Mouse (Mus musculus) granulocyte monocyte progenitor cell, adult 5-6 weeks (primary cell): Measurements from ENCODE around the gene Cdc34b. TPM values are rescaled to one million over a fixed set of nuclear protein-coding genes. Genes with fewer than 3 reads are reported as not detected.
"Not testable (repeated sequence)": the region's sequence is repeated elsewhere in the genome, so short reads cannot be mapped to it uniquely, and the experiment has no call there.

ENCODE experiments used
- ATAC-seq: replicated peaks from 2 replicates; pipeline ENCODE4 v1.8.0; 2016; ENCODE audit warnings: mild to moderate bottlenecking, moderate TSS enrichment, inconsistent platforms; ENCODE audit not compliant: poor library complexity, severe bottlenecking
- total RNA-seq, 2 experiments: library from RNA; stranded (forward) in 1 of 2; stranded (reverse) in 1 of 2; fragments of 200-712, 200-1000 nt in 1 of 2; fragments of >200 nt in 1 of 2; fragmentation: Nextera tagmentation in 1 of 2; gene quantifications; 2 replicates each; pipeline ENCODE4 v1.2.3; 2014 to 2017

The Cdc34b gene
- not detected in 2 replicates for total RNA-seq (2014; fragmentation: Nextera tagmentation)
- total RNA-seq (2017), result not detected in 2 replicates

DNA sequence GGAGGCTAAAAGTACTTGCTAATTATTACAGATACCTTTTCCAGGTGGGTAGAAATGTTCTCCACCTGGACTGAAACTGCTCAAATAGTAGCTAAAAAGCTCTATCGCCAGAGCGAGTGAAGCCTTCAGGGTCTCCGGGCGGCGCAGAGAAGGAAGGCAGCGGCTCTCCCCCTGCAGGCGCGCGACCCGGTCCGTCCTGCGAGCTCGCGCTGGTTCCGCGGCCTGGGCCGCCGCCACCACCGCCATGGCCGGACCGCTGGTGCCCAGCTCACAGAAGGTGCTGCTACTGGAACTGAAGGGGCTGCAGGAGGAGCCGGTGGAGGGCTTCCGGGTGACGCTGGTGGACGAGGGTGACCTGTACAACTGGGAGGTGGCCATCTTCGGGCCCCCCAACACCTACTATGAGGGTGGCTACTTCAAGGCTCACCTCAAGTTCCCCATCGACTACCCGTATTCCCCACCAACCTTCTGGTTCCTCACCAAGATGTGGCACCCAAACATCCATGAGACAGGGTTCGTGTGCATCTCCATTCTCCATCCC is at the start of gene Cdc34b:
Gene Cdc34b, plus strand, starts transcription at position 51 of the 541 bp plus-strand sequence.
- 0 out of 2 replicates have a peak, but pooled peaks have one; percentile 58 for ATAC-seq

DNA sequence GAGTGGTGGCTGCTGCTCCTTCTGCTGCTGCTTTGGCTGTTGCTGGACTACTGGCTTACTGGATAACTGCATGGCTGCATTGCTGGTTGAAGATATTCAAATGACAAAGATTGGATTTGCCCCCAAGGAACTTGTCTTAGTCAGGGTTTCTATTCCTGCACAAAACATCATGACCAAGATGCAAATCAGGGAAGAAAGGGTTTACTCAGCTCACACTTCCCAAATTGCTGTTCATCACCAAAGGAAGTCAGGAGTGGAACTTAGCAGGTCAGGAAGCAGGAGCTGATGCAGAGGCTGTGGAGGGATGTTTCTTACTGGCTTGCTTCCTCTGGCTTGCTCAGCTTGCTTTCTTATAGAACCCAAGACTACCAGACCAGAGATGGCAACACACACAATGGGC is 49.1 kb upstream of the Cdc34b start:
- ATAC-seq, result not testable (repeated sequence)

GRCm38 (mm10) chr11:94695508-94695907 is 46.1 kb upstream of the Cdc34b start:
- ATAC-seq, result no peak

GRCm38 (mm10) chr11:94697140-94697539 is 44.4 kb upstream of the Cdc34b start:
- ATAC-seq, result no peak

DNA sequence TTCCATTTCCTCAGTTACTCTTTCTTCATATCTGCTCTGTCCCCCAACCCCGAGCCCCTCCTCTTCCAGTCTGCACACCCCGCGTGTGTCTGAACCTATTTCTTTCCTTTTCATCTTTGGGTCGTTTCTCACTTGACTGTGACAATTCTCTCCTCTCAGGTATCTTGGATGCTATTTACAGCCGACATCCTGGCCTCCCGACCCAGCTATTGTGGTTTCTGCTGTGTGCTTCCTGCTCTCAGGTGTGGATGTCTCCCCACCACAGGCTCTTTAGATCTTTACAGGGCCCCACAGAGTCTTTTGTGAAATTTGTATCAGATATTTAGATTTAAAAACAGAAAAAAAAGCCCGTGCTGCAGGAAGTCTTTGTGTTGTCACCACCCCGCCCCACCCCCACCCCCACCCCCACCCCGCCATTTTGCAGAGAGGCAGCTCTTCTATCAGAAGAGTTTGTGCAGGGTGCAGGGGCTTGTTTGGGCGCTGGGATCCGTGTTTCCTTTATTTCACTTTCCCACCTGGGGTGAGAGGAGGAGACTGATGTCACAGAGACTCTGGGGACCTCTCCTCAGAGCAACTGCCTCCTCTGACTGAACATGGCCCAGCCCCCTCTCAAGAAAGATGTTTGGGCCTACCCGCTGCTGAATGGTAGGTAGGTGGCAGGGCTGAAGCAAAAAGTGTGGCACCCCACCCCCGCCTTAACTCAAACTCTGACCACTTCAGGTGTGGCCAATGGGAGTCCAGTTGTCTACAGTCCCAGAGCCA is 43.7 kb upstream of the Cdc34b start:
- no peak for ATAC-seq

- ATAC-seq, result no peak
These were observed 42.2 kb upstream of the Cdc34b start for GRCm38 (mm10) chr11:94699399-94699798.

DNA sequence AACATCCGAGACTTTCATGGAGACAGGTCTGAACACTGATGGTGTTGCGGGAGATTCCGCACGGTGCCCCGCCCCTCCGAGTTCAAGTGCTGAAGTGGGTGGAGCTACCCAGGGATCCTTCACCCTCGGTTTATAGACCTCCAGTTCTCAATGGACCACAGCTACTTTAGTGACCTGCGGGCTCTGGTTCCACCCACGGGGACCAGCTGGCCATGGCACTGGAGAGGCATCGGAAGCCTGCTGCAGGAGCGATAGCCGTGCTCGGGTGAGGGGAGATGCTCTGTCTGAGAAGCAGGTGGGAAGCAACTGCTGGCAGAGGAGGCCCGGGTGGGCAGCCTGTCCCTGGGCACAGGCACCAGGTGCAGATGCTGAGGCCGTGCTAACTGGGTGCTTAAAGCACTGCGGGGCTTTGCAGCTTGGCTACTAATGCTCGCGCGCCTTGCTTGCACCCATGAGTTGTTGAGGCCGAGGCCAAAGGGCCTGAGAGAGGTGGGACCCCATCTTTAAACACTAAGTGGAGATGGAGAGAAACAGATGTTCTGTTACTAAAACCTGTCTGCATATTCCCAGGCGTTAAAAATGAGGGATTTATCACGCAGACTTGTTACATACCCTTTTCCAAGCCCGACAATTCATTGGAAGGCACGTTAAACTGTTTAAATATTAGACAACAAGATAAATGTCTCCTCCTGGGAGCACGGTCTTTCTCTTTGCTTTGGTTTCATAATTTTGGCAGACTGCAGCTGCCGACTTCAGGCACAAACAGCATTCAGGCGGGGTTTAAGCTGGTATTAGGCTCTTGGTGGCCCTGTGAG is 40.0 kb upstream of the Cdc34b start:
- no peak for ATAC-seq

DNA sequence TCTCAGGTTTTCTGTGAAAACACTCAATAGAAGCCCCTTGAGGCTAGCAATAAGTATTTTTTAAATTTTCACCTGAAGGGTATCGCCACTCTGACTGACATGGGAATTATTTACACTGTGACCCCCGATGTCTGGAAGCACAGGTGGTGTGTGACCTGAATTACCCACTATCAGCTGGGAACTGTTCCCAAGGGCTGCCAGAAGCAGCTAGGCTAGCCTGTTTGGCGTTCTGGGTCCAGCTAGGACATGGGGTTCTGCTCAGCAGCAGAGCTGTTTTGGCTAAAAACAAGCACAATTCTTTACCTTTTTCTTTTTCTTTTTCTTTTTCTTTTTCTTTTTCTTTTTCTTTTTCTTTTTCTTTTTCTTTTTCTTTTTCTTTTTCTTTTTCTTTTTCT is 39.4 kb upstream of the Cdc34b start:
- no peak for ATAC-seq

DNA sequence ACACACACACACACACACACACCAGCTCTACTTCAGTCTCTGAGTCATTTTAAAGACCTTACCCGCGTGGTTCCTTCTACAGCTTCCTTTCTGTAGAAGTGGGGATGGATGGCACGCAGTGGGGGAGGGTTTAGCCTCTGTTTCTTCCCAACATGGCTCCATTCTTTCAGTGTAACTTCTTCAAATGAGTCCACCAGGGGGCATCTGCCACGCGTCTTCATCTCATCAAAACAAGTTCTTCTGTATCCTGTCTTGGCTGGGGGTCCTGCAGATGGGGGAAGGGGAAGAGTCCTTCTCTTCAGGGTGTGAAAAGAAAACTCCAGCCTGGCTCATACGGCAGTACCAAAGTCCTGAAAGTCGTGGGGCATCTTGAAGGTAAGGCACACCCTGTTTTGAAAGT is 37.6 kb upstream of the Cdc34b start:
- peak; percentile 17; the same call in 1 of the 2 replicates for ATAC-seq

DNA sequence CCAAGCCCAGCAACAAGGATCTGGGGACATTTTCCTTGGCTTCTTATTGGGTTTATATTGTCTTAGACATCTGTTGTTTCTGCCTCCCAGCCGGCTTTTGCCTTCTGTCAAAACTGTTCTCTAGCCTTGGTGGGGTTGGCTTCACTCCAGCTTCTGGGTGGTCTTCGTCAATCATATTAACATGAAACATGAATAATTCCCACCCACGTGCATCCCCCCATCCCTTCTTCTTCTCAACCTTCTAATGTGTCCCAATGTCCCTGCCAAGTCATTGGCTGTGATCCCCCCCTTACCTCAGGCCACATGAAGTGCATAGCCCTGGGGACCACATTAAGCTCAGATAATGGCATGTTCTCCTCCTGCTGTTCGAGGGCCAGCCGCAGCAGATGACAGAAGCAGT is 37.1 kb upstream of the Cdc34b start, which contains the start of gene Gm11541:
Gene Gm11541, minus strand, starts transcription at position 28 of the 400 bp plus-strand sequence.
- ATAC-seq, result no peak

GRCm38 (mm10) chr11:94713246-94713860 is 28.2 kb upstream of the Cdc34b start:
- ATAC-seq, result no peak

DNA sequence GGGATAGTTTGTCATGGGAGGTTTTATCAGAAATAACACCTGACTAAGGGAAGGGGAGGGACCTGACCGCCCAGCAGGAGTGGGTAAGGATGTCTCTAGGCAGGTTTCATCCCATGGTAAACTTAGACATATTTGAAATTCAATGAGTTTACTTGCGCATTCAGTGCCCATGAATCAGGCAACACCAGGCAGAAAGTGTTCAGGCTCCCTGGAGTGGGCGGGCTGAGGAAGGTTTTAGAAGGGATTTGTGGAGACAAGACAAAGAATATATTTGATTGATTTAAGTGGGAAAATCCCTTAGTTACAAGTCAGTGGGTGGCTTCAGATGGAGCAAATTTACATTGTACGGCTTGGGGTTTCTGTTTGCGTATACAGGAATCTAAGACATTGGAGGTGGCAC is 26.0 kb upstream of the Cdc34b start:
- no peak for ATAC-seq

GRCm38 (mm10) chr11:94716754-94717153 is 24.8 kb upstream of the Cdc34b start:
- 0 out of 2 replicates have a peak, but pooled peaks have one; percentile 29 for ATAC-seq

DNA sequence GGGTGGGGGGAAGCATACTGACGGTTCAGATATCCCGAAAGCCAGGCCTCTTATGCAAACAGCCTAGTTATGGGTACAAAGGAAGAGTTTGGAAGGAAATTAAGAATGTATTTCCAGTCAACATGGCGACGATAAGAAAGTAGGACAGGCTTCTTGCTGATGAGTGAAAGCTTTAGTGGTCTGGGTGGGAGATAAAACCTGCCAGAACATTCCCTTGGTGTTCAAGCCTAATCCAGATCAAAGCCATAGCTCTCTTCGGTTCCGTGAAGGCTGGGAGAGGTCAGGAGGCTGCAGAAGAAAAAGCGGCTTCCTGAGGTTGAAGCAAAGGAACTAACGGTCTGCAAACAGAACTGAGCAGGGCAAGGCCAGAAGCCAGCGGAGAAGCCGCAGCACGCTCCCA is 24.3 kb upstream of the Cdc34b start:
- ATAC-seq, result no peak

- peak; percentile 57; the same call in 1 of the 2 replicates for ATAC-seq
These were observed 23.3 kb upstream of the Cdc34b start for GRCm38 (mm10) chr11:94718113-94718909.

DNA sequence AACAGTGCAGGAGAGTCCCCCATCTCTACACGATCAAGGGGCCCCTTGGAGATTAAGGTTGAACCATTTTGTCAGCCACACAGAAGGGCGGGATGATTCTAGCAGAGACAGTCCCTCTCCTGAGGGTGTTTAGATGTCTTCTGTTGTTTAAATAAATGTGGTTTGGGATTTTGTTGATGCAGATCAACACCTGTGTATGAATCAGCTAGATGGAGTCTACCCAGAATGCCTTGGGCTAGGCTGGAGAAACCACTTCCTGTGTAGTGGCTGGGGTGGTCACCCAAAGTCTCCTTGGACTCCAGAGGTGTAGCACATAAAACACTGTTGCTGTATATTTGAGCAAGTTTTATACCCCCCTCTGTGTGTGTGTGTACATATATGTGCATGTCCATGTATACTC is 22.4 kb upstream of the Cdc34b start:
- ATAC-seq, result no peak

DNA sequence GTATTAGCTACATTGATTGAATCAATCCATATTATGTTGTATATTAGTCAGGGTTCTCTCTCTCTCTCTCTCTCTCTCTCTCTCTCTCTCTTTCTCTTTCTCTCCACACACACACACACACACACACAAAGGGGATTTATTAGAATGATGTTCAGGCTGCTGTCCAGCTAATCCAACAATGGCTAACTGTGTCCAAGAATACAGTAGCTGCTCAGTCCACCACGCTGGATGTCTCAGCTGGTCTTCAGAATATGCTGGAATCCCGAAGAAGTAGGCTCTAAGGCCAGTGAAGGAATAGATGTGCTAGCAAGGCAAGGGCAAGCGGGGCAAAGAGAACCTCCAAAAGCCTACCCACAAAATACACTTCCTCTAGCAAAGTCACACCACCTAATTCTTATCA is 14.3 kb upstream of the Cdc34b start:
- ATAC-seq, result no peak

DNA sequence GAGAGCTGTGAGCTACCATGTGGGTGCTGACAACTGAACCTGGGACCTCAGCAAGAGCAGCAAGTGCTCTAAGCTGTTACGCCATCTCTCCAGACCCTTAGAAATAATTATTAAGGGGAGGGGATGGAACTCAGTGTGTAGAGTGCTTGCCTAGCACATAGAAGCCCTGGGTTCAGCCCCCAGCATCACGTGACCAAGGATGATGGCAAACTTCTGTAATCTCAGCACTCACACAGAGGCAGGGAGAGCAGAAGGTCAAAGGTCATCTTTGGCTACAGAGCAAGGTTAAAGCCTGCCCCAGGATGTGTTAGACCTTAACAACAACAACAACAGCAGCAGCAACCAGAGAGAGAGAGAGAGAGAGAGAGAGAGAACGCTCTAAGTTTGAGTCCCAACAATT is 13.0 kb upstream of the Cdc34b start:
- no peak for ATAC-seq

- ATAC-seq, result no peak
These were observed 12.0 kb upstream of the Cdc34b start for GRCm38 (mm10) chr11:94729565-94729964.

DNA sequence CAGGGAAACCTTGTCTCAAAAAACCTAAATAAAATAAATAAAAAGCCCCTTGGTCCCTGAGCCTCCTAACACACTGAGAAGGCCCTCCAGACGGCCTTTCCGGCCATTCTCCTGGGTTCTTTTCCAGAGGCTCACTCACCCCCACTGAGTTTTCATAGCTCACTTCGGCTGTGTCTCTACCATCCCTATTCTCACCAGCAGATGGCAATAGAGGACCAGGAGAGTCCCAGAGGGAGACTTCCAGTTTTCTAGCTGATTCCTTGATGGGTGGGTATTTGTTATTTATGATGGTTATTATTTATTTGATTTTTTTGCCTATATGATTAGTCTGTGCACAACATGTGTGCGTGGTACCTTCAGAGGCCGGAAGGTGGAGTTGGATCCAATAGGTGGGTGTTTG is 11.3 kb upstream of the Cdc34b start:
- ATAC-seq, result peak; percentile 75
